Mouse (Mus musculus) ovary, postnatal 14 days (tissue): ENCODE measurements around the gene Rp9.
"Not testable (repeated sequence)": the region's sequence is repeated elsewhere in the genome, so short reads cannot be mapped to it uniquely, and the experiment has no call there.

ENCODE experiments used
- DNase-seq: peaks from one replicate; pipeline ENCODE4 v3.0.0; 2022; ENCODE audit warnings: low spot score

Rp9 gene

DNA sequence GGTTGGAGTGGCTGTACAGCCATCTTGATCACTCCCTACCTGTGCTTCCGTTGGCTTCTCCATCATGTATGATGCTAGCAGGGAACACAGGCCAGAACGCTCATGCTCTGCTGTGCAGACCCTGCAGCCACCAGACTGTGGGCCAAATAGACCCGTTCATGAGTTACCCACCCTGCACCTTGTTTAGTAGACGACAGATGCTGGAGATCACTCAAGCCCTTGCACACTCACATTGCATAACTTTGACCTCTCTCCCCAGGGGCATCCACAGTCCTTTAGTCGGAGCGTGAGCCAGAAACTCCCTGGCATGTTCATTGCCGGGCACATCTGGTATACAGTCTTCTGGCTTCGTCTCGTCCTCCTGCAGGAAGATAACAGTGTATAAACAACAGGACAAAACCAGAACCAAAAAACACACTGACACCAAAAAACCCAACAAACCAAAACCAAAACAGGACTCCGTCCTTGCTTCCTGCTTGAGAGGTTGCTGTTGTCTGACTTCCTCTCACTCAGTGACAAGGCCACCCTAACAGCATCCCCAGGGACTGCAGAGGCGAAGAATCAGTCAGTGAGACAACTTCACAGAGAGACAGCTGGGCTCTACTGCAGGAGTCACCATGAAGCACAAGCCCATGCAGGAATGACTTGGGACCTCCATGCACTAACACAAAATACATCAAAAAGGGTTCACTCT lies 12.3 kb downstream of the Rp9 start:
- no peak for DNase-seq

DNA sequence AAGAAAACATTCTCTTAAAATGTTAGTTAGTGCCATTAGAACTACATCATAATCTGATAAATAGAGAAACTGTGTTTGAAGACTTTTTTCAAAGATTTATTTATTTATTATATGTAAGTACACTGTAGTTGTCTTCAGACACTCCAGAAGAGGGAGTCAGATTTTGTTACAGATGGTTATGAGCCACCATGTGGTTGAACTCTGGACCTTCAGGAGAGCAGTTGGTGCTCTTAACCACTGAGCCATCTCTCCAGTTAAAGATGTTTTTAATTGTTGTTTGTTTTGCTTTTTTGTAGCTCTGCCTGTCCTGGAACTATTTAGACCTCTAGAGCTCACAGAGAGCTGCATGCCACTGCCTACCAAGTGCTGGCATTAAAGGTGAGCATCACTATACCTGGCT lies 14.5 kb downstream of the Rp9 start:
- no peak for DNase-seq

DNA sequence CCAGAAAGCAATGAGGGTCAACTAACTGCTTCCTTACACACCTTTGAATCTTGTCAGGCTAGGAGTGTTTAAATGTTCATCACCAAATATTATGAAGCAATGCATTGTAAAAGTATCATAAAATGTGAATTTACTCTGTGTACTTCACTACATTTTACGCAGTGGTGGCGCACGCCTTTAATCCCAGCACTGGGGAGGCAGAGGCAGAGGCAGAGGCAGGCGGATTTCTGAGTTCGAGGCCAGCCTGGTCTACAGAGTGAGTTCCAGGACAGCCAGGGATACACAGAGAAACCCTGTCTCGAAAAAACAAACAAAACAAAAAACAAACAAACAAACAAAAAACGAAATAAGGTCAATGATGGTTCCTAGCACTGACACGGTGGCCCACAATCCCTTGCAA lies 15.6 kb downstream of the Rp9 start, which contains the start of gene Gm17545:
Gene Gm17545, plus strand, starts transcription at position 301 of the 400 bp plus-strand sequence.
- not testable (repeated sequence) for DNase-seq

DNA sequence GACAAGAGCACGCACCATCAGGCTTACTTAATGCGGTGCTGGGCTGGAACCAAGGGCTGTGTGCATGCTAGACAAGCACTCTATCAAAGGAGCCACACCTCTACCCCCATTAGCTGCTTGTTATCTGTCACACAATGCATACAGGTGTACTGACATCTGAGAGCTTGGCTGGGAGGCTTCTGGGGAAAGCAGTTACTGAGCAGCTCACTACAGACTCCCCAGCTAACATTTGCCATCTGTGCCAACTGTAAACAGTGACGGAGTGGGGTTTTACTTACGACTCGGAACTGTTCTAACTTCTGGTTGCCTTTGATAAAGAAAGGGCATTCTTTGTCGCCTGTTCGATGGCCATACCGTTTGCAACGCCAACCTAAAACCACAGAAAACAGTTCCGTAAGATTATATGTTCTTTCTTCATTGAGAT lies 16.0 kb downstream of the Rp9 start:
- no peak for DNase-seq

DNA sequence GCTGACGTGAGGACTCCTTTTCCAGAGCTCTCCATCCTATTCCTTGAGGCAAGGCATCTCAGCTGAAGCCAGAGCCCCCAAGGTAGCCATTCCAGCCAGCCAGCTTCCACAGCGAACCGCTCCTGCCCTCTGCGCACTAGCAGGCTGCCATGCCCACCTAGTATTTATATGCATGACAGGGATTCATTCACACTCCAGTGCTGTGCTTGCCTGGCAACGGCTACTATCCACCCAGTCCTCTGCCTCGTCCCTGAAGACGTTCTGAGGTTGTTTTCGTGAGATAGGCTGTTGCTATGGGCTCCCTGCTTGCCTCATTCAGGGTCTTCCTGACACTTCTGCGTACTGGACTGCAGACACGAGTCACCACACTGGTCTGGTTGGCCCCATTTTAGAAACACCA lies 16.8 kb downstream of the Rp9 start:
- DNase-seq: no peak

DNA sequence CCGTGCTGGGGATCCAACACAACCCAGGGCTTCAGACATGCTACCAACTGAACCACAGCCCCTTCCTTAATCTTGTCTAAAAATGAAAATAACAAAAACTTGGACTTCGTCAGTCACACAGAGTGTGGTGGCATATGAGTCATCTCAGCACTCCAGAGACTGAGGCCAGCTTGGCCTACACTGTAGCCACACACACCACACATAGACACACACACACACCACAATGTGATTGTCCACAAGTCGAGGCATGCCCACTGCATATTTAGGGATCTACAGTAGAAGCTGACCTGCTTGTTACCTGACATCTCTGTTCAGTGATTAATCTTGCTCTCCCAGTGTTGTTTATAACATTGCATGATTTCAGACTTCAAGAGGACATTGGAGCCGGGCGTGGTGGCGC lies 20.3 kb downstream of the Rp9 start:
- no peak for DNase-seq

DNA sequence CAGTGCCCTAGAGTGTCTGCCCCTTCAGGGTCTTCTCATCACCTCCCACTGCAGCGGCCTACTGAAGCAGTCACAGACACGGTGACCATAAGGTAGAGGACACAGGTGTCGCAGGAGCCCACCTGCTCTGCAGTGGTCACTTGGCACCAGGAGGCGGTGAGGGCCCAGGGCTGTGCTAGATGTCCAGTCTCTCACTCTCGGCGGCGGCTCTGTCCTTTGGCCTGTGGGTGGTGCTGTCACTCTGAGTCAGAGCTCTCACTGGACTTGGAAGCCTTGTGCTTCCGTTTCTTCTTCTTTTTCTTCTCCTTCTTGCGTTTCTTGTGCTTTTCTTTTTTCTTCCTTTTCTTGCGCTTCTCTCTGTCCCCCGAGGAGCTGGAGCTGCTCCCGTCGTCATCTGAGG lies 21.1 kb downstream of the Rp9 start:
- DNase-seq: no peak

DNA sequence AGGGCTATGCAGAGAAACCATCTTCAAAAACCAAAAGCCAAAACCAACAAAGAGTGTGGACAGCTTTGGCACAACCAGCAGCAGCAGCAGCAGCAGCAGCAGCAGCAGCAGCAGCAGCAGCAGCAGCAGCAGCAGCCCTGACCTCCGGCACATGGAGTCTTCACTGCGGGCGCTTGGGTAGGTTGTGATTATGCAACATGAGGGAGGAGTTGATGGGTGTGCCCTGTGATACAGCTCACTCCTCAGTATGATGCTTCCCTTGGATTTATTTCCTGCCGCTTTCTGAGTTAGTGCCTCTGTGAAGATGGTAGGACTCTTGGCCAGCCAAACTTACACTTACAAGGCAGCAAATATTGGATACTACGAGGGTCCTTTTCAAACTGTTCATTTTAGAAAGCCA lies 22.3 kb downstream of the Rp9 start:
- no peak for DNase-seq

DNA sequence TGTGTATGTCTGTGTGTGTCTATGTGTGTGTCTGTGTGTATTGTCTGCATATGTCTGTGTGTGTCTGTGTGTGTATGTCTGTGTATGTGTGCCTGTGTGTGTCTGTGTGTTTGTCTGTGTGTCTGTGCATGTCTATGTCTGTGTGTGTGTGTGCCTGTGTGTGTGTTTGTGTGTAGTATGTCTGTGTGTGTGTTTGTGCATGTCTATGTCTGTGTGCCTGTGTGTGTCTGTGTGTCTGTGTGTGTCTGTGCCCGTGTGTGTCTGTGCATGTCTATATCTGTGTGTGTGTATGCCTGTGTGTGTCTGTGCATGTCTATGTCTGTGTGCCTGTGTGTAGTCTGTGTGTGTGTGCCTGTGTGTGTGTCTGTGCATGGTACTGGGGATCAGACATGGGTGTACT lies 24.4 kb downstream of the Rp9 start:
- no peak for DNase-seq

DNA sequence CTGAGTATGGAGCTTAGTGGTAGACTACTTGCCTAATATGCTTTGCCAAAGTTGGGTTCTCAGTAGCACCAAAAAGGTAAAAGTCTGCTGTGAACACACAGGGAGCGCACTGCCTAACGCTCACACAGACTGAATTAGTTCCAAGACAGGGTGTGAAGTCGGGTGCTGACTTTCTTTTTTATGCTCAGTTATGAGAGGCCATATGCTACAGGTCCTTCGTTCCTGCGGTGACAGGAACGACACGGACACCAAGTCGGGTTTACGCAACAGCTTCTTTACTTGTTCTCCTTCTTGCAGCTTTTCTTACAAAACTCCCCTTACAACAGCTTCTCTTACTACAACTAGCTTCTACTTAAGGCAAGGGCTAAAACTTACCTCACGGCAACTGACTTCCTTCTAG lies 26.4 kb downstream of the Rp9 start:
- DNase-seq: no peak

DNA sequence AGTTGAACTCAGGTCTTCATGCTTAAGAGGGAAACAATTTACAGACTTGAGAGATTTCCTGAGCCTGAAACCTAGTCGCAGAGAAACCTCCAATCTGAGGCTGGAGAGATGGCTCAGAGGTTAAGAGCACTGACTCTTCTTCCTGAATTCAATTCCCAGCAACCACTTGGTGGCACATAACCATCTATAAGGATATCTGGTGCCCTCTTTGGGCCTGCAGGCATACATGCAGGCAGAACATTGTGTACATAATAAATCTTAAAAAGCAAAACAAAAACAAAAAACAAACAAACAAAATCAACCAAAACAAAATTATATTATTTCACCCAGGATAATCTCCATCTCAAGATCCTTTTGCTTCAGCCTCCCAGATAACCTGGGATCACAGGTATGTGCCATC lies 30.7 kb downstream of the Rp9 start:
- no peak for DNase-seq

DNA sequence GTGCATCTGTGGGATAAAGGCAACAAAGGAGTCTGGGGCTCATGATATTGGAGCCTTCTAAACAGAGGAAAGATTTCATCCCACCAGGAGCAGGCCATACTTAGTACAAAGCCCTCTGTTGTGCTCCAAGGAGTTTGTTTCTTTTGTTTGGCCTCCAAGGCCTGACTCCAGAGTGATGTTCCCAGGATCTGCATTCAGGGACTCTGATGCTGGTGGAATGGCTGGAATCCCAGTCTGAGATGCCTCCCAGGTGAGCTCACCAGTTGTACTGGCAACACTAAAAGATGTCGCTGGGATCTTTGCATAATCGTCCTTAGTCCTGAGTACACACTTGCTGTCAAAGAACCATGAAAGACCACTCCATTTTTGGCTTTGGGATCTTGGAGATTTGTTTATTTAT lies 35.4 kb downstream of the Rp9 start:
- no peak for DNase-seq

DNA sequence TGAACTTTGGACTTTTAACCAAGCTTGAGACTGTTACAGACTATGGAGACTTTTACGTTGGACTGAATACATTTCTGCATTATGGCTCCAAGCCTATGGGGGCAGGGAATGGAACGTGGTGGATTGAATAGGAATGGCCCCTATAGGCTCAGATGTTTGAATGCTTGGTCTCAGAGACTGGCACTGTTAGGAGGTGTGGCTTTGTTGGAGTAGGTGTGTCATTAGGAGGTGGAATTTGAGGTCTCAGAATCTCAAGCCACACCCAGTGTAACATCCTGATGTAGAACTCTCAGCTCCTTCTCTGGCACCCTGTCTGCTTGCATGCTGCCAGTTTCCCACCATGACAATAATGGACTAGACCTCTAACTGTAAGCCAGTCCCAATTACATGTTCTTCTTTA lies 36.3 kb downstream of the Rp9 start:
- DNase-seq: no peak

DNA sequence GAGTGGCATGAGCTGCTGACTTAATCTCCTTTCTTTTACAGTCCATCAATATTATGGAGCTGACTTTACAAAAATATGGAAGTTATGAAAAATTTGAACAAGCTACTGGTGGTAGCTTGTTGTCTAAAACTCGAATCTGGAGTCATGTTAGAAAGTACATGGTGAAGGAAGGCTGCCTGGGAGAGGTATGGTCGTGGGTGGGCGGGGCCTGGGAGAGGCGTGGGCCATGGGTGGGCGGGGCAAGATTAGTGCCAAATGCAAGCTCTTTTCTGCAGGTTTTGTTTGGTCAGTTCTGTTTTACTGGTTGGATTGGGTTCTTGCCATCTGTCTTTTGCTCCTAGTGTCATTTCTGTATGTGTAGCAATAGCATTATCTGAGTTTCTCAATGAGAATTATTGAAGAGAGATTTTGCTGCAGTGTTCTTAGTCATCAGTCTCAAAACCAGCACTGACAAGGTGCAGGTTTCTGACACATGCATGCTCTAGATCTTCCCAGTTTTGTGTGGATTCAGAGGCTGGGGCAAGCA lies 39.2 kb downstream of the Rp9 start:
- no peak for DNase-seq

DNA sequence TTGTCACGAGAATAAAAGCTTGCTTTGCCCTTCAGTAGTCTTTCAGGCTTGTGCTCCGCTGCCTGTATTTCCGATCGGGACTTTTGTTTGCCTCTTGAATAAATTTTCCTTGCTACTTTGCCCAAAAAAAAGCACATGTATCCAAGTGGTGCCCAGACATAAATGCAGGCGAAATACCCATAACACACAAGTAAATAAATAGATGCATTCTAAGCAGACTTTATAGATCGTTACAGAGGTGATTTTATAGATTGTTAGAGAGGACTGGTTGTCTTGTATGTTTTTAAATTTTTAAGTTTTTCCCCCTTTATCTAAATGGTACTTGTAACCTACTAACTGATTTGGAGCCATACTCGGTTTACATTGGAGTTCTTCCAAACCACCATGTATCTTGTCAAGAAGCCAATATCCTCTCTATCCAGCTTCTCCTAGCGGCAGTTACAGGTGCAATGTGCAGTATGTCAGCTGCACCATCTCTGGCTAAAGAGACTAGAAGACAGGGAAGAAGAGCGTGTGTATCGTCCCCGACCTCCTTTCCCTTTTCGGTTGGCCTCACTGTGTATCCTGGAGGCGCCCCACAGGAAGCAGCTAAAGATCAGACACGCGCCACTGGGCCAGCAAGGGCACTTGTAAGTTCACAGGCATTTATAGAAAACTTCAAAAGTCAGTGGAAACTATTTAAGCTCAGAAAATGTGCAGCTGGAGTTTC lies 39.9 kb downstream of the Rp9 start:
- no peak for DNase-seq

DNA sequence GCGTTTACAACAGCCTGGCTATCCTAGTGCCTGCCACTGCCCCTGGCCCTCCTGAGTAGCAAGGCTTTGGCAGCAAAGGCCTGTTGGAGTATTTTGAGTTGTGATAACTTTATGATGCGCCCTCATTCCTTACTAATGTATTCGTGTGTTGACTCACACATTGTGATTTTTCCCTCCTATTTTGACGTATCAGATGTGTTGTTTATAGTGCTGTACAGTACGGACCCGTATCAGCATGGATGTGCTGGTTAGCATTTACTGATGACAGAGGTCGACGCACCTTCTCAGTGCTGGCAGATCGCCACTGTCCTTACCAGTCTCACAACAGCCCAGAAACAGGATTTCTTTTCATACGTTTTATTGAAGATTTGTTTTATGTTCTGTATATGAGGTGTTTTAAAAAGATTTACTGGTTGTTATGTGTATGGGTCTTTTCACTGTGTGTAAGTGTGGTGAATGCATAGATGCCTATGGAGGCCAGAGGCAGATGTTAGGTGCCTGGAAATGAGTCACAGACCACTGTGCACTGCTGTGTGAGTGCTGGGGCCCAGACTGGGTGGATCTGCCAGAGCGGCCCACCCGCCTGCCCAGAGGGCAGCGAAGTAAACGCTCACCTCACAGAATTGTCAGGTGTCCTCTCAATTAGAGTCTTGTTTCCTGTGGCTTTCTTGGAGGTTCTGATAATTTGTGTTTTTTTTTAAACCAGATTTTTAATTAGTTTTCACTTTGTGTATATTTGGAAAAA lies 40.7 kb downstream of the Rp9 start:
- no peak for DNase-seq

DNA sequence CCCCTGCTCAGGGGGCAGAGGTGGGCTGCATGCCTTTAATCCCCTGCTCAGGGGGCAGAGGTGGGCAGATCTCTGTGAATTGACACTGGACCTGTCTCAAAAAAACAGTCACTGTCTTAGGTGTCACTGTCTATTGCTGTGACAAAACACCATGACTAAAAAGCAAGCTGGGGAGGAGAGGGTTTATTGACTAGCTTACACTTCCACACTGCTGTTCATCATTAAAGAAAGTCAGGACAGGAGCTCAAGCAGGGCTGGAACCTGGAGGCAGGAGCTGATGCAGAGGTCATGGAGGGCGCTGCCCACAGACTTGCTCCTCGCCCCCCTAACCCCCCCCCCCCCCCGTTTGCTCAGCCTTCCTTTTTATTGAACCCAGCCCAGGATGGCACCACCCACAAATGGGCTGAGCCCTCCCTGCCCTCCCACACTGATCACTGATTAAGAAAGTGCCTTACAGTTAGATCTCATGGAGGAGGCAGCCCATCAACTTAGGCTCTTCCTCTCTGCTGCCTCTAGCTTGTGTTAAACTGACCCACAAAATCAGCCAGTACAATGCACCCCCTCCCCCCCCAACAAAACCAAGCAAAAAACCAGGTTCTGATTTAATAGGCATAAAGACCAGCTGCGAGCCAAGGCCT lies 41.4 kb downstream of the Rp9 start:
- DNase-seq: no peak

DNA sequence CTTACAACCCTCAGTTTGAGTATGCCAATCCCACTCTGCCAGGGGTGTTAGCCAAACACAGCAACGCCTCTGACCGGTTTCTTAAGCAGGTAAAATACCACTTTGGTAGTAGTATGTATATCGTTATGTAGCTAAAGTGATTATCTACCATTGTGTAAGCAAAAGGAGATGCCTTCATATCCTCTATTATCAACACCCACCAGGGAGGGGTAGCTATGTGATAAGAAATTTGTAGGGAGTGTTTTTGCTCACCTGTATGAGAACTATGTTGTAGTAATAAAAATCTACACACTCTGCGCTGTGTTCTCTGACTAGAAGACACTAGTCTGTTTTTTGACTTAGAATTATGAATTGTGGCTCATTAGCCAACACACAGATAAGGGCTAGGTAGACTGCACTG lies 44.8 kb downstream of the Rp9 start:
- no peak for DNase-seq

DNA sequence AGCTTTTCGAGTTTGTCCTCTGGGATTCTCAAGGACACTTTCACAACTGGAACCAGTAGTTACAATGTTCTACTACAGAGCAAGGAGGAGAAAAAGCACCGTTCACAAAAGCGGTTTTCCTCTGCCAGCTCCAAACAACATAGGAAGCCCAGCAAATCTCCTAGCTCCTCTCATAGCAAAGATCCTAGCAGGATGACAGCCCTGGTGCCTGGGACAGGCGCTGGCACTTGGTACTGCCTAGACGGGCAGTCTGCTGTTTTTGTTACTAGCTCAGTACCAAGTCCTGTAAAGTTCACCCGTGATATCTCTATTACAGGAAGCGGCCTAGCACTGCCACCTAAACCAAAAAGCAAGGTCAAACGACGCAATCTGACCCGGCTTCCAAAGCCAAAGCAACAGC lies 45.3 kb downstream of the Rp9 start:
- no peak for DNase-seq

DNA sequence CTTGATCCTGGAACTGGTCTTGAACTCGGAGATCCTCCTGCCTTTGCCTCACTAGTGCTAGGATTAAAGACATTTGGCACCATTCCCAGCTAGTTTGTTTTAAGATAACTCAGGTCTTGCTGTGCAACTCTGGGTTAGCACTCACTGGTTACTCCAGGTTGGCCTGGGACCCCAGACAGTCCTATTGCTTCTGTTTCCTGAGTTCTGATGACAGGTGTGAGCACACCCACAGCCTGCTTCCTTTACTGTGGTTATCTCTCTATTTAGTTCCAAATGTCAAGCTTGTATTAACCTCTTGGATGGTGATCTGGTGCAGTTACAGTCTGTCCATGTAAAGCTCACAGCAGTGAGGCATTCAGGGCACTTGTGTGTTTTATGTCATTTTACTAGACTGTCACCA lies 46.0 kb downstream of the Rp9 start:
- no peak for DNase-seq

DNA sequence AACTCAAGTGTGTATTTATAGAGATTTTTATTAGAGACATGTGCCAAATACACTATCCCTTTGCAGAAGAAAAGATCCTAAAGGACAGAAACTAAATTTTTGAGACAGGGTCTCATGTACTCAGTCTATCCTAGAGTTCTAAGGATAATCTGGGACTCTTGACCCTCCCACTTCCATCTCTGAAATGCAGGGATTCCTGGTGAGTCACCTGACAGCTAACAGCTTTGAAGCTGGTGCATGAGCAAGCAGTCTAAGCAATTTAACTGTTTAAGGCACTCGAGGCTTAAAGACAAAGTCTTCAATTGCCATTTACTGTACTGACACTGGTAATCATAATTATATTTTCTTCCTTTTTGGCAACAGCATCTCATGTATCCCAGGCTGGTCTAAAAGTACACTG lies 47.0 kb downstream of the Rp9 start:
- DNase-seq: no peak

DNA sequence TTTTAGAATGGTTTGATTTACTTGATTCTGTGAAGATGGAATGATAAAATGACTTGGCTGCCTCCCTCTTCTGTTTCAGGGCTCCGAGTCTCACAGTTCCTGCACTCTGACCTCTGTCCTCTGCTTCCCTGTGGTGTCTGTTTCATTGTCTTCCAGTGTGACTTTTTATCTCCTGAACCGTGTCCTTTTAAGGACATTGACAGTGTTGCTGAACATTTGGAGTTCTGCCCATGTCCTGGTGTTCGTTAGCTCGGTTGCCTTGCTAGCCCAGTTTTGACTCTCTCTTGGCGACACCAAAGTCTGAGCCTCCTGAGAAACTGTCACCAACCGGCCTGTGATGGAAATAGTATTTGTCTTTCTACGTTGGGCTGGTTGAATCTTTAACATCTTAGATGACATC lies 49.1 kb downstream of the Rp9 start:
- DNase-seq: no peak

DNA sequence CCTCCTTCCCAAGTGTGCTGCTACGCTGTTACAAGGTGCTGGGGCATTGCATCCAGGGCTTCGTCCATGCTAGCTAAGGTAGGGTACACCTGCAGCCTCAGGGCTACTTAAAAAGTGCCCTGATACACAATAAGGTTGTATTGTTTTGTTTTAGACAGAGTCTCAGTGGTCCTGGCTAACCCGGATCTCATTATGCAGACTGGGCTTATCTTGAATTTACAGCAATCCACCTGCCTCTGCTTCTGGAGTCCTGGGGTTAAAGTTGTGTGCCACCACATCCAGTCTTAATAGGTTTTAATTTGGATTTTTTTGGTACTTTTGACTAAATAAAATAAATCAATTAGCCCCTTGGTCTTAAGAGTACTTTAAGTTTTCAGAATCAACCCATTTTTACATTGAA lies 49.7 kb downstream of the Rp9 start:
- DNase-seq: no peak
